Mouse (Mus musculus) embryonic facial prominence, embryonic 13.5 days (tissue): ENCODE results near the gene Fam92a. TPM values are rescaled to one million over a fixed set of nuclear protein-coding genes. Genes with fewer than 3 reads are reported as not detected.
"Not testable (repeated sequence)": the region's sequence is repeated elsewhere in the genome, so short reads cannot be mapped to it uniquely, and the experiment has no call there.

Source experiments
- ATAC-seq: fragments of 200-750 bp; cut with Nextera tagmentation; 2 replicates; pipeline ENCODE4 v1.8.0; 2017; ENCODE audit warnings: low read depth; ENCODE audit not compliant: insufficient number of reproducible peaks, insufficient read depth, low FRiP score, low TSS enrichment
- H3K27ac ChIP-seq: fragments of 300-500 bp; sonication (generic); 2 replicates; pipeline ENCODE4 v1.5.1; 2015; ENCODE audit warnings: moderate library complexity, mild to moderate bottlenecking, inconsistent platforms
- H3K27me3 ChIP-seq: fragments of 300-500 bp; sonication (generic); 2 replicates; pipeline ENCODE4 v1.6.1; 2015; ENCODE audit warnings: mild to moderate bottlenecking, inconsistent platforms
- H3K36me3 ChIP-seq: fragments of 300-500 bp; sonication (generic); 2 replicates; pipeline ENCODE4 v1.6.1; 2015; ENCODE audit warnings: mild to moderate bottlenecking, inconsistent platforms
- H3K4me1 ChIP-seq: fragments of 300-500 bp; sonication (generic); 2 replicates; pipeline ENCODE4 v1.6.1; 2015; ENCODE audit warnings: inconsistent platforms
- H3K4me2 ChIP-seq: fragments of 300-500 bp; sonication (generic); 2 replicates; pipeline ENCODE4 v1.6.1; 2015; ENCODE audit warnings: moderate library complexity, mild to moderate bottlenecking, inconsistent platforms
- H3K4me3 ChIP-seq: fragments of 300-500 bp; sonication (generic); 2 replicates; pipeline ENCODE4 v1.5.1; 2015; ENCODE audit warnings: mild to moderate bottlenecking, inconsistent platforms
- H3K9ac ChIP-seq: fragments of 300-500 bp; sonication (generic); 2 replicates; pipeline ENCODE4 v1.6.1; 2015; ENCODE audit warnings: mild to moderate bottlenecking, inconsistent platforms
- H3K9me3 ChIP-seq: fragments of 300-500 bp; sonication (generic); 2 replicates; pipeline ENCODE4 v1.6.1; 2016; ENCODE audit warnings: inconsistent platforms
- WGBS: fragments of 180-500 bp; shearing (Covaris S2); methylation state at CpG from one replicate; pipeline ENCODE4 v1.1.7; 2015; ENCODE audit warnings: mixed read lengths; 5-methylcytosine and 5-hydroxymethylcytosine counted together
- polyA plus RNA-seq: library from polyadenylated mRNA; unstranded; fragments of >200 nt; fragmentation: Nextera tagmentation; extraction: Ambion mirVana; gene quantifications from 2 replicates; pipeline ENCODE4 v1.2.1, GENCODE M21; 2015

The Fam92a gene
- 120 and 123 TPM in 2 replicates for polyA plus RNA-seq

DNA sequence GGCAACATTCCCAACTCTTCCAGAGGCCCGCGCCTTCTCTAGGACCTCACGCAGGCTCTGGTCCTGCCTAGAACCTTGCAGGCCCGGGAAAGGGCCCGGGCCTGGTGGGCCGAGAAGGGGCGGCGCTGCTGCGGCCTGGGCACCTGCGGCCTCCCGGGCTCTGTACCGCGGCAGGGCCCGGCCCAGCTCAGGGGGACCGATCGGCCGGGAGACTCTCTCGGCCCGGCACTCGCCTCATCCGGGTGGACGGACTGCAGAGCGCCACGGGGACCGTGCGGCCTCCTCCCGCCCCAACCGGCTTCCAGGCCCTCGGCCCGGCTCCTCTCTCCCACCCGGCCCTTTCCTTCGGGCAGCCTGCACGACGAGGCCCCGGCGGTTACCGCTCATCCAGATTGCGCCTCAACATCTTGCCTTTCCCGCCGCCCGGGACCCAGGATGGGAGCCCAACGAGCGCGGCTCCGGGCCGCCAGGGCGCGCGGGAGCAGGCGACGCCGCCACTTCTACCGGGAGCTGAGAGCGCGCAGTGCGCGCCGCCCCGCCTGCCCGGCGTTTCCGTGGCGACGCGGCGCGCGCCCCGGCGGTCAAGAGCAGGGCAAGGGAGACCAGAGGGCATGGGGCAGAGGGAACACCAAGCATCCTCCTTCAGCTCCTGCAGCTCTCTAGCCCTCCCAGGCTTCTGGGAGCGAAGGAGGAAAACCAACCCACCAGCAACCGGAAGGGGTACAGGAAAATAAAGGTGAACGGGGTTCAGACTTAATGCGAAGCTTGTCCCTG is at the start of gene Fam92a:
TSS of gene Fam92a (minus strand) at position 698 of the 774 bp plus-strand sequence.
- peak; percentile 85 for ATAC-seq
- peak within 1 kb of the TSS; percentile 98 for H3K9ac ChIP-seq
- peaks cover 20% of the 10 kb centered on the region for H3K36me3 ChIP-seq
- under 1% methylated on average over 73 of the region's 74 CpGs for WGBS
- no peaks in the 10 kb centered on the region for H3K27me3 ChIP-seq
- no peaks in the 10 kb centered on the region for H3K9me3 ChIP-seq
- H3K4me1 ChIP-seq, result peaks cover 11% of the 10 kb centered on the region; the same call in 1 of the 2 replicates
- H3K27ac ChIP-seq, result peak within 1 kb of the TSS; percentile 93
- peak within 1 kb of the TSS; percentile 88 for H3K4me3 ChIP-seq
- H3K4me2 ChIP-seq, result peak within 1 kb of the TSS; percentile 63

DNA sequence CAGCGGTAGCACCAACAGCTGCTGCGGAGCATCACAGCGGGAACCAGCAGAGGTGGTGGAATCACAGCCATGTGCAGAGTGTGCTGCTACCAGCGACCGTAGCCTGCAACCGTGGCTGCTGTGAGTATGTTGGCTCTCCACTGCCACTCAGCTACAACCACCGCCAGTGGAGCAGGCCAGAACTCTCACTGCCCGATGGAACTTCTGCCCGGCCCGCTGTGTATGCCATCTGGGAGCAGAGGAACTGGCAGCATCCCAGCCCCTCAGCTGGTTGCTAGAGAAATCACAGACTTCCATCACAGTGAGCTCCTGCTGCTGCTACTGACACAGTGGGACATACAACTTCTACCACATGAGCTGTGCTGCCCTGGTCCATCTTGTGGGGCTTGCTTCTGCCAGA is 7.2 kb upstream of the Fam92a start:
- 92% methylated on average over 10 of the region's 10 CpGs for WGBS
- Histone ChIP-seq H3K4me2 (no peak overlapping the region), H3K27me3 (no peaks in the 10 kb centered on the region), H3K36me3 (no peaks in the 10 kb centered on the region), H3K9ac (no peak overlapping the region), H3K4me1 (no peaks in the 10 kb centered on the region), H3K27ac (no peak overlapping the region), H3K9me3 (no peaks in the 10 kb centered on the region), H3K4me3 (no peak overlapping the region)
- ATAC-seq, result no peak

DNA sequence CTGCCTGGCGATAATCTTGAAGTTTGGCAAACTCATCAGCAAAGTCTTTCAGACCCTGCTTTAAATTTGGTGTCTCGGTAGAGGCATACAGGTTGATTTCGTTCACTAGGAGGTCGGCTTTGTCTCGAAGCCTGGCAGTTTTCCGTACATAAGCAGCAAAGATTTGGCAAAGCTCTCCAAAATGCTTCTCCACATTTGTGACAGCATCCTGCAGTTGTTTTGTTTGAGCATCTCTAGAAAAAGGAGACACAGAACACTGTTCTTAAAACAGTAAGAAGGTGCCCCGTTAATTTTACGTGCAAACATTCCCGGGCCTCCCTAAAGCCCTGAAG is 863 bp downstream of the Fam92a start:
- Histone ChIP-seq H3K9ac (peak overlapping the region; percentile 98), H3K4me3 (peak overlapping the region; percentile 88), H3K4me1 (peaks cover 11% of the 10 kb centered on the region; the same call in 1 of the 2 replicates), H3K27ac (peak overlapping the region; percentile 93), H3K4me2 (peak overlapping the region; percentile 63), H3K9me3 (no peaks in the 10 kb centered on the region), H3K27me3 (no peaks in the 10 kb centered on the region), H3K36me3 (peaks cover 26% of the 10 kb centered on the region)
- WGBS, result 13% methylated on average over 9 of the region's 9 CpGs
- ATAC-seq, result no peak

DNA sequence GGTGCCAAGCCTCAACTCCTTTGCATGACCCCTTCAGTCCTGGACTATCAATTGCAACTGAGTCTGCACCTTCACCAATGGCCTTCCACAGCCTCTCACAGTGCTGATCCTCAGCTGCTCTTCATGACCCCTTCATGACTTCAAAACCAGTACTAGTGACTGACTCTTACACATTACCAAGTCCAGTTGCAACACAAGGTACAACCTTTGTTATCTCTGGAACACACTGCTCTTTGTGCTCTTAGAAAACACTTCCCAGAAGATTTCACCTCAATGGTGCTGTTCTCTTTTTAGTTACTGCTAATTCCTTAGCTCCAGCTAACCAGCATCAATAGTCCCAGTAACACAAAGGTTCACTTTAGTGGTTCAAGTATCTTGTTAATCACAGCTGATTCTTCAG is 24.2 kb downstream of the Fam92a start:
- Histone ChIP-seq H3K27me3 (no peaks in the 10 kb centered on the region), H3K9me3 (peaks cover 13% of the 10 kb centered on the region), H3K36me3 (peaks cover 40% of the 10 kb centered on the region), H3K4me2 (no peak overlapping the region), H3K27ac (no peak overlapping the region), H3K4me3 (no peak overlapping the region), H3K9ac (no peak overlapping the region), H3K4me1 (no peaks in the 10 kb centered on the region)
- ATAC-seq, result no peak

DNA sequence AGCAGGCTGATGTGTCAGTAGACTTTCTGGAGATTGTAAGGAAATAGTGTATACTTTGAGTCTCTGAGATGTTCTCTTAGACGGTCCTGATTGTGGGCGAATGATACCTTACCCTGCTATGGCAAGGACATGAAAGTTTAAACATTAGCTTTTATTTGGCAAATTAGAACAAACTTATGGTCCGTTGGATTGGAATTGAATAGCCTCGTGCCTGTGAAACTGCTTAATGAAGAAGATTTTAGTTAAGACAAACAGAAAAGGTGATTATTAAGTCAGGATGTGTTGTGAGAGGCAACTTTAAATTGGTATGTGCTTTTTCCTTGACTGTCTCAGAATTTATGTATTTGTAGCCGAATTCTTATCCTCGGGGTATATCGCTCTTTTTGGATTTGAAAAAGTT is 30.3 kb downstream of the Fam92a start:
- not testable (repeated sequence) for H3K4me1 ChIP-seq, ATAC-seq, H3K4me2 ChIP-seq, H3K9ac ChIP-seq, H3K4me3 ChIP-seq, H3K27ac ChIP-seq, H3K9me3 ChIP-seq, H3K27me3 ChIP-seq
- peaks cover 11% of the 10 kb centered on the region for H3K36me3 ChIP-seq
- 94% methylated on average over 7 of the region's 7 CpGs for WGBS

DNA sequence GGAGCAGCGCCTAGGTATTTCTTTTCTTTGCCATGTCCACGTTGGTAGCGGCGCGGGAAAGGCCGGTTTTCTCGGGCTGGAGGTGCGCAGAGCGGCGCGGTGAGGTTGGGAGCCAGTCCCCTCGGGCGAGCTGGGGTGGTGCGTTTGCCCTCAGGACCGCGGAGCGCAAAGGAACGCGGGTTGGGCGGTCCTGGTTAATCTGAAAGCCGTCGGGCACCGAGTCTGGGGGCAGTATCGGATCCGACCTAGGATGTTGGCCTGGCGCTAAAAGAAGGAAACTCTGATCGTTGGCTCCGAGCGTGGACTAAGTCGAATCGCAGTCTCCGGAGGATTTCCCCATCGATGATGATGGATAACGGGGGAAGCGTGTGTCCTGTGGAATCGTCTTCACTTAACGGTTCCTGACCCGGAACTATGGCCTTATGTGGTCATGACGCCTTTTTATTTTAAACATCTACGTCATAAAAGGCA is 31.2 kb downstream of the Fam92a start:
- H3K9me3 ChIP-seq, H3K4me1 ChIP-seq, H3K27ac ChIP-seq, H3K36me3 ChIP-seq, H3K27me3 ChIP-seq: not testable (repeated sequence)
- H3K9ac ChIP-seq, result peak overlapping the region; percentile 68
- ATAC-seq, result peak; percentile 78
- 14% methylated on average over 23 of the region's 40 CpGs for WGBS
- peak overlapping the region; percentile 46 for H3K4me3 ChIP-seq
- peak overlapping the region; percentile 51 for H3K4me2 ChIP-seq

DNA sequence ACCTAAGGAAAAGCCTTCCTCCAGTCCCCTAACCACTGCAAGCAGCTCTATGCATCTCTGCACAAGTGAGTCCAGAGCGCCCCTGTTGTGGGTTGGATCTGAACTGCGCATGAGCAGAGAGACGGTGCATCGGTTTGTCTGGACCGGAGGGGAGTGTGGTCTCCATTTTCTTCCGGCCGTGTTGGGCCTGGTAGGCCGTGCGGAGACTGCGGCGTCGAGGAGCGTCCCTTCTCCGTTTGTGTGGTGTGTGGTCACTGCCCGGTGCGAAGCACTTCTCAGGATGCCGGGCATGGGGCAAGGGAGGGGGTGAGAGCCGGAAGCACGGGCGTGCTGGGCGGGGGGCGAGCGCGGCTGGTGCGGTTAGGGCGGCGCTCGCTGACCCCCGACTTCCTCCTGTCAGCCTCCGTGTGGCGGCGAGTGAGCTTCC is 31.7 kb downstream of the Fam92a start, which contains the start of gene Rbm12b1:
TSS of gene Rbm12b1 (plus strand) at position 124 of the 427 bp plus-strand sequence.
- peak within 1 kb of the TSS; percentile 48; the same call in 1 of the 2 replicates for H3K27ac ChIP-seq
- peak; percentile 96 for ATAC-seq
- 2% methylated on average over 17 of the region's 32 CpGs for WGBS
- peak within 1 kb of the TSS; percentile 68 for H3K9ac ChIP-seq
- H3K36me3 ChIP-seq, H3K9me3 ChIP-seq, H3K27me3 ChIP-seq, H3K4me1 ChIP-seq: not testable (repeated sequence)
- peak within 1 kb of the TSS; percentile 46 for H3K4me3 ChIP-seq
- H3K4me2 ChIP-seq, result peak within 1 kb of the TSS; percentile 51

Other genes starting within 250 kb of the Fam92a start
- gene Gm10604, start 190.8 kb downstream of the Fam92a start, polyA plus RNA-seq, result 0.55 and 0.91 TPM in 2 replicates
- 12.3 and 14.4 TPM in 2 replicates for gene Rbm12b2, start 82.6 kb downstream of the Fam92a start, polyA plus RNA-seq
- 7.4 and 8.9 TPM in 2 replicates for gene Rbm12b1, start 31.8 kb downstream of the Fam92a start, polyA plus RNA-seq